Mouse (Mus musculus): ENCODE measurements at regions not wholly inside any gene's neighbourhood (a gene's known extent, or its start where the extent isn't known, plus 50 kb on each side); places are given as distances from the start of the nearest gene placed in this dataset.

- Histone ChIP-seq H3K4me2 (no peak overlapping the region), H3K9ac (no peak overlapping the region), H3K4me3 (replicated peaks) (no peak overlapping the region), H3K9me3 (no peaks in the 10 kb centered on the region), H3K27me3 (no peaks in the 10 kb centered on the region), H3K4me1 (no peaks in the 10 kb centered on the region), H3K36me3 (replicated peaks) (no peaks in the 10 kb centered on the region), H3K27ac (no peak overlapping the region)
- no peak for ATAC-seq (ENCODE audit: low FRiP score)
- 94% methylated on average over 1 of the region's 1 CpGs for WGBS
Measured at GRCm38 (mm10) chr9:33003880-33004279, 367.9 kb downstream of the Ets1 start.

GRCm38 (mm10) chr9:33004536-33004935 lies 368.5 kb downstream of the Ets1 start:
- H3K4me3 ChIP-seq (replicated peaks) = no peak overlapping the region
- H3K27me3 ChIP-seq = no peaks in the 10 kb centered on the region
- no peak for ATAC-seq (ENCODE audit: low FRiP score)
- no peaks in the 10 kb centered on the region for H3K36me3 ChIP-seq (replicated peaks)
- H3K9me3 ChIP-seq = no peaks in the 10 kb centered on the region
- no peak overlapping the region for H3K4me2 ChIP-seq
- H3K4me1 ChIP-seq = no peaks in the 10 kb centered on the region
- H3K9ac ChIP-seq = no peak overlapping the region
- 85% methylated on average over 3 of the region's 3 CpGs for whole genome bisulfite sequencing
- no peak overlapping the region for H3K27ac ChIP-seq

- H3K9me3 ChIP-seq = no peaks in the 10 kb centered on the region
- 81% methylated on average over 3 of the region's 3 CpGs for WGBS
Measured at GRCm38 (mm10) chr9:33007456-33008063, 371.5 kb downstream of the Ets1 start.

GRCm38 (mm10) chr9:33011241-33011640 lies 375.2 kb downstream of the Ets1 start:
- Histone ChIP-seq H3K27me3 (no peaks in the 10 kb centered on the region), H3K4me2 (no peak overlapping the region), H3K4me3 (replicated peaks) (no peak overlapping the region), H3K36me3 (replicated peaks) (no peaks in the 10 kb centered on the region), H3K9ac (no peak overlapping the region), H3K9me3 (no peaks in the 10 kb centered on the region), H3K4me1 (no peaks in the 10 kb centered on the region), H3K27ac (no peak overlapping the region)
- ATAC-seq (ENCODE audit: low FRiP score) = no peak

More at GRCm38 (mm10) chr9:33007456-33008063, 371.5 kb downstream of the Ets1 start:
- Histone ChIP-seq H3K27me3 (no peaks in the 10 kb centered on the region), H3K4me1 (no peaks in the 10 kb centered on the region), H3K36me3 (replicated peaks) (no peaks in the 10 kb centered on the region), H3K4me2 (no peak overlapping the region), H3K9ac (no peak overlapping the region), H3K4me3 (replicated peaks) (no peak overlapping the region), H3K27ac (no peak overlapping the region)
- ATAC-seq (ENCODE audit: low FRiP score) = no peak

- 88% methylated on average over 3 of the region's 3 CpGs for WGBS
- H3K4me1 ChIP-seq = no peaks in the 10 kb centered on the region
- ATAC-seq (ENCODE audit: low FRiP score) = no peak
Measured at GRCm38 (mm10) chr9:33035401-33035800, 399.4 kb downstream of the Ets1 start.

GRCm38 (mm10) chr9:33039221-33039790 lies 403.3 kb downstream of the Ets1 start:
- no peak overlapping the region for H3K27ac ChIP-seq
- no peaks in the 10 kb centered on the region for H3K36me3 ChIP-seq (replicated peaks)
- H3K4me2 ChIP-seq = no peak overlapping the region
- H3K9ac ChIP-seq = no peak overlapping the region
- H3K4me3 ChIP-seq (replicated peaks) = no peak overlapping the region
- ATAC-seq (ENCODE audit: low FRiP score) = no peak
- H3K4me1 ChIP-seq = no peaks in the 10 kb centered on the region
- no peaks in the 10 kb centered on the region for H3K9me3 ChIP-seq
- H3K27me3 ChIP-seq = no peaks in the 10 kb centered on the region
- WGBS = 77% methylated on average over 4 of the region's 4 CpGs

More at GRCm38 (mm10) chr9:33035401-33035800, 399.4 kb downstream of the Ets1 start:
- Histone ChIP-seq H3K9me3 (no peaks in the 10 kb centered on the region), H3K4me2 (no peak overlapping the region), H3K9ac (no peak overlapping the region), H3K27me3 (no peaks in the 10 kb centered on the region), H3K4me3 (replicated peaks) (no peak overlapping the region), H3K27ac (no peak overlapping the region), H3K36me3 (replicated peaks) (no peaks in the 10 kb centered on the region)

GRCm38 (mm10) chr9:33050789-33051188 lies 414.8 kb downstream of the Ets1 start:
- Histone ChIP-seq H3K4me2 (no peak overlapping the region), H3K4me1 (no peaks in the 10 kb centered on the region), H3K27ac (no peak overlapping the region), H3K27me3 (0 out of 2 replicates have a peak, but pooled peaks cover under 1% of the 10 kb centered on the region), H3K9ac (no peak overlapping the region), H3K9me3 (no peaks in the 10 kb centered on the region), H3K4me3 (replicated peaks) (no peak overlapping the region), H3K36me3 (replicated peaks) (no peaks in the 10 kb centered on the region)
- no peak for ATAC-seq (ENCODE audit: low FRiP score)
- WGBS = 93% methylated on average over 4 of the region's 4 CpGs

- Histone ChIP-seq H3K4me3 (replicated peaks) (no peak overlapping the region), H3K27me3 (peaks cover 53% of the 10 kb centered on the region), H3K4me2 (no peak overlapping the region), H3K9me3 (no peaks in the 10 kb centered on the region), H3K9ac (no peak overlapping the region), H3K36me3 (replicated peaks) (no peaks in the 10 kb centered on the region), H3K4me1 (peaks cover 11% of the 10 kb centered on the region; the same call in 1 of the 2 replicates), H3K27ac (no peak overlapping the region)
- 82% methylated on average over 6 of the region's 6 CpGs for WGBS
- ATAC-seq (ENCODE audit: low FRiP score) = no peak
Measured at GRCm38 (mm10) chr9:33060636-33061264, 424.7 kb downstream of the Ets1 start.

GRCm38 (mm10) chr9:33062476-33062875 lies 426.5 kb downstream of the Ets1 start:
- Histone ChIP-seq H3K36me3 (replicated peaks) (no peaks in the 10 kb centered on the region), H3K4me2 (no peak overlapping the region), H3K4me1 (peaks cover 11% of the 10 kb centered on the region; the same call in 1 of the 2 replicates), H3K27ac (no peak overlapping the region), H3K9ac (no peak overlapping the region), H3K4me3 (replicated peaks) (no peak overlapping the region), H3K27me3 (peaks cover 60% of the 10 kb centered on the region), H3K9me3 (no peaks in the 10 kb centered on the region)
- WGBS = 8% methylated on average over 4 of the region's 4 CpGs
- peak; percentile 95 for ATAC-seq (ENCODE audit: low FRiP score)

GRCm38 (mm10) chr9:33065331-33065730 lies 429.3 kb downstream of the Ets1 start:
- Histone ChIP-seq H3K4me2 (no peak overlapping the region), H3K9ac (no peak overlapping the region), H3K36me3 (replicated peaks) (no peaks in the 10 kb centered on the region), H3K9me3 (no peaks in the 10 kb centered on the region), H3K27ac (no peak overlapping the region), H3K4me1 (peaks cover 11% of the 10 kb centered on the region; the same call in 1 of the 2 replicates), H3K4me3 (replicated peaks) (no peak overlapping the region), H3K27me3 (peaks cover 56% of the 10 kb centered on the region)
- ATAC-seq (ENCODE audit: low FRiP score) = no peak
- WGBS = 90% methylated on average over 3 of the region's 3 CpGs

- Histone ChIP-seq H3K4me3 (replicated peaks) (no peak overlapping the region), H3K4me1 (peaks cover 4% of the 10 kb centered on the region; the same call in 1 of the 2 replicates), H3K27me3 (peaks cover 47% of the 10 kb centered on the region), H3K9ac (no peak overlapping the region), H3K4me2 (no peak overlapping the region), H3K36me3 (replicated peaks) (no peaks in the 10 kb centered on the region), H3K9me3 (no peaks in the 10 kb centered on the region), H3K27ac (no peak overlapping the region)
- WGBS = 95% methylated on average over 1 of the region's 1 CpGs
- ATAC-seq (ENCODE audit: low FRiP score) = no peak
Measured at GRCm38 (mm10) chr9:33067521-33067920, 431.5 kb downstream of the Ets1 start.

- Histone ChIP-seq H3K27me3 (peaks cover 30% of the 10 kb centered on the region), H3K9ac (no peak overlapping the region), H3K9me3 (no peaks in the 10 kb centered on the region), H3K4me3 (replicated peaks) (no peak overlapping the region), H3K27ac (no peak overlapping the region), H3K4me1 (no peaks in the 10 kb centered on the region), H3K4me2 (no peak overlapping the region), H3K36me3 (replicated peaks) (no peaks in the 10 kb centered on the region)
- 76% methylated on average over 3 of the region's 3 CpGs for WGBS
- no peak for ATAC-seq (ENCODE audit: low FRiP score)
Measured at GRCm38 (mm10) chr9:33070116-33070515, 434.1 kb downstream of the Ets1 start.

- Histone ChIP-seq H3K36me3 (replicated peaks) (no peaks in the 10 kb centered on the region), H3K4me2 (no peak overlapping the region), H3K9ac (no peak overlapping the region), H3K9me3 (no peaks in the 10 kb centered on the region), H3K4me1 (no peaks in the 10 kb centered on the region), H3K27ac (no peak overlapping the region), H3K27me3 (no peaks in the 10 kb centered on the region), H3K4me3 (replicated peaks) (no peak overlapping the region)
- 87% methylated on average over 3 of the region's 3 CpGs for whole genome bisulfite sequencing
- no peak for ATAC-seq (ENCODE audit: low FRiP score)
Measured at GRCm38 (mm10) chr9:33080271-33080670, 444.2 kb downstream of the Ets1 start.
